Mouse (Mus musculus) heart, embryonic 16.5 days (tissue): ENCODE measurements around the gene Tm7sf2. TPM values are rescaled to one million over a fixed set of nuclear protein-coding genes. Genes with fewer than 3 reads are reported as not detected.

ENCODE experiments used
- ATAC-seq: fragments of 200-750 bp; cut with Nextera tagmentation; replicated peaks from 2 replicates; pipeline ENCODE4 v1.8.0; 2017; ENCODE audit warnings: moderate number of reproducible peaks; ENCODE audit not compliant: insufficient read depth, low FRiP score; ENCODE audit errors: extremely low read depth
- H3K27ac ChIP-seq: fragments of 300-500 bp; sonication (generic); 2 replicates; pipeline ENCODE4 v1.5.1; 2014; ENCODE audit warnings: mild to moderate bottlenecking, low read length, control low read depth, moderate library complexity
- H3K27me3 ChIP-seq: fragments of 300-500 bp; sonication (generic); 2 replicates; pipeline ENCODE4 v1.6.1; 2014; ENCODE audit warnings: low read length, mixed read lengths; ENCODE audit not compliant: control insufficient read depth, insufficient read depth
- H3K36me3 ChIP-seq: fragments of 300-500 bp; sonication (generic); 2 replicates; pipeline ENCODE4 v1.6.1; 2014; ENCODE audit not compliant: control insufficient read depth, insufficient read depth
- H3K4me1 ChIP-seq: fragments of 300-500 bp; sonication (generic); 2 replicates; pipeline ENCODE4 v1.6.1; 2014; ENCODE audit warnings: low read length, mixed read lengths; ENCODE audit not compliant: control insufficient read depth, insufficient read depth
- H3K4me2 ChIP-seq: fragments of 300-500 bp; sonication (generic); 2 replicates; pipeline ENCODE4 v1.6.1; 2014; ENCODE audit warnings: low read depth, mild to moderate bottlenecking, control low read depth, low read length
- H3K4me3 ChIP-seq: fragments of 300-500 bp; sonication (generic); 2 replicates; pipeline ENCODE4 v1.5.1; 2014; ENCODE audit warnings: mild to moderate bottlenecking, control low read depth, low read length
- H3K9ac ChIP-seq: fragments of 300-500 bp; sonication (generic); 2 replicates; pipeline ENCODE4 v1.6.1; 2014; ENCODE audit warnings: low read length, control low read depth
- H3K9me3 ChIP-seq: fragments of 300-500 bp; sonication (generic); replicated peaks from 2 replicates; pipeline ENCODE4 v1.6.1; 2016; ENCODE audit warnings: low read length; ENCODE audit not compliant: control insufficient read depth
- WGBS: fragments of 180-500 bp; shearing (Covaris S2); extraction: QIAGEN DNeasy Blood & Tissue Kit; methylation state at CpG from one replicate; pipeline ENCODE4 v1.1.7; 2014; 5-methylcytosine and 5-hydroxymethylcytosine counted together
- polyA plus RNA-seq: library from polyadenylated mRNA; unstranded; fragments of >200 nt; fragmentation: Nextera tagmentation; extraction: Ambion mirVana; gene quantifications from 2 replicates; pipeline ENCODE4 v1.2.1, GENCODE M21; 2015

The Tm7sf2 gene
- polyA plus RNA-seq, 1 experiment from 2014 or later, result 8.7 TPM

DNA sequence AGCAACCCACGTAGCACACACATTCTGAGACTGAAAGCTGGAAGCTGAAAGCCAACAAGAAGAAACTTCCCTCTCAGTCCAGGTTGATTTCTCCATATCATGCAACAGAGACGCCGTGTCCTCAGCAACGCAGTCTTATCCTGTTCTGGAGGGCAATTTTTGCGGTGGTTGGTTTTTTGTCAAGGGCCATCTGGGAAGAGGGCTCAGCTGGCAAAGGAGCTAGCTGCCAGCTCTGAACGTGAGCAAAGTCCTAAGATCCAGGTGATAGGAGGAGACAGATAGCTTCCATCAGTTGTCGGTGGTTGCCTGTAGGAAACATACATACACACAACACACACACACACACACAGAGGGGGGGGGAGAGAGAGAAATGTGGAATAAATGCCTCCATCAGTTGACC is 29.8 kb downstream of the Tm7sf2 start:
- Histone ChIP-seq H3K9ac (no peak overlapping the region), H3K27me3 (no peaks in the 10 kb centered on the region), H3K4me3 (no peak overlapping the region), H3K4me2 (no peak overlapping the region), H3K4me1 (no peaks in the 10 kb centered on the region), H3K36me3 (no peaks in the 10 kb centered on the region), H3K27ac (no peak overlapping the region), H3K9me3 (no peaks in the 10 kb centered on the region)
- WGBS, result 73% methylated on average over 7 of the region's 7 CpGs
- no peak for ATAC-seq

DNA sequence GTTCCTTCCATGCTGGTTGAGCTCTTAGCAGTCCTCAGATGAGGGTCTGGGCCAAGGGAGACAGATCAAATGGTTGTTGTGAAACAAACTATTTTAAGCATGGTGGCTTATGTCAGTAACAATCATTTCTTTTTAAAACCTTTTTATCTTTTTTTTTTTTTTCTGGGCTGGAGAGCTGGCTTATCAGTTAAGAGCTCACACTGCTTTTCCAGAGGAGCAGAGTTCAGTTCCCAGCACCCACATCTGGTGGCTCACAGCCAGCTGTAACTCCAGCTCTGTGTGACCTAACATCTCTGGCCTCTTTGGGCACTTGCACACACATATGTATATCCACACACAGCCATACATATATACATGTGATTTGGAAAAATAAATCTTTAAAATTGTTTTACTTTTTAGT is 30.5 kb downstream of the Tm7sf2 start:
- Histone ChIP-seq H3K9ac (no peak overlapping the region), H3K27ac (no peak overlapping the region), H3K27me3 (no peaks in the 10 kb centered on the region), H3K9me3 (no peaks in the 10 kb centered on the region), H3K4me1 (no peaks in the 10 kb centered on the region), H3K36me3 (no peaks in the 10 kb centered on the region), H3K4me3 (no peak overlapping the region), H3K4me2 (no peak overlapping the region)
- no peak for ATAC-seq

DNA sequence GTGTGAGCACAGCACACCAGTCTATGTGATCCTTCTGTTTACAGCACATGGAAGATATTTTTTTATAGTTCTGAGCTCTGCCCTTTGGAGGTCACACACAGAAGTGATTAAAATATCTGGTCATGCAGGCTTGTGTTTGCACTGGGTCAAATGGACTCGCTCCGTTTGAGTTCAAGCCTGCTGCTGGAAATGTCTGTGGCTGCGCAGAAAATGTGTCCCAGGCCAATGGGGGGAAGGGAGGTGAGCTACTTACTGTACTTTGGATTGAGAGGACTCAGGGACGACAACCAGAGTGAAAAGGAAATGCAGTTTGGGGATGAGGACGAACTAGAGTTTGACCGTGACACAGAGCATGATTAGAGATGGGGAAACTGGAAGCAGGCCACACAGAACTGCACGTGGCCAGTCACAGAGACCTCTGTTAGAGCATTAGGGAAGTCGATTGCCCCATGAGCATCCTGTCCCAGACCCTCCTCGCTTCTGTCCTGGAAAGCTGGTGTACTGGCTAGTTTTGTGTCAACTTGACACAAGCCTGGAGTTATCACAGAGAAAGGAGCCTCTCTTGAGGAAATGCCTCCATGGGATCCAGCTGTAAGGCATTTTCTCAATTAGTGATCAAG is 32.1 kb downstream of the Tm7sf2 start:
- Histone ChIP-seq H3K9me3 (no peaks in the 10 kb centered on the region), H3K27ac (no peak overlapping the region), H3K4me1 (no peaks in the 10 kb centered on the region), H3K27me3 (no peaks in the 10 kb centered on the region), H3K4me3 (no peak overlapping the region), H3K36me3 (no peaks in the 10 kb centered on the region), H3K9ac (no peak overlapping the region), H3K4me2 (no peak overlapping the region)
- WGBS, result 68% methylated on average over 9 of the region's 9 CpGs
- ATAC-seq, result no peak

DNA sequence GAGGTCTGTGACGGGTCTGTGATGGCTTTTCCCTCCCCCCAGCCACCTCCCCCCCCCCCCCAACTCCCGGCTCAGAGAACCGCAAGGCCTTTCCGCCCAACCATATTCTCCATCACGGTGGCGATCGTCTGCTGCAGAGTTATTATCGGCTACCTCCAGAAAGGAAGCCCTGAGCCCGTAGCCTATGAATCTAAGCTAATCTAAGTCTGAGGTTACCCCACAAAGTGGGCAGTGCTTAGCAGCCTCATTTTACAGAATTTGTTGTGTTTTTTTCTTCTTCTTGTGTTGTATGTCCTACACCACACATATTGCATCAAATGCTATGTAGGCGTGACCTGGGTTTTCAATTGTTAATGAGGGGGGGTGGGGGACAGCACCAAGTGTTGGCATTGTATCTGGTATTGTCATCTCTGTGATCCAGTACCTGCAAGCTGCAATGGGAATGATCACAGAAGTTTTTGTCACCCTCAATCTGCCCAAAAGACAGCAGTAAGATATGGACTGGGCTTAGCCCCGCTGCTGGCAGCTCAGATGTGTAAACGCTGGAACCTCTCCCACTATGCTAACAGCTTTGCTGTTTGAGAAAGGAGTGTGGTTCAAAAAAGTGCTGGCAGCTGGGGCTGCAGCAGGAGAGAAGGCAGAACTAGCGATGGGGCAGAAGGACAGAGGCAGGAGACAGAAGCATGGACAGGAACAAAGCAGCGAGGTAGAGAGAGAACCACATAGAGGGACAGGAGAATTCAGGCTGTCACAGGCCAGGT is 37.5 kb downstream of the Tm7sf2 start:
- no peak overlapping the region for H3K4me3 ChIP-seq
- H3K36me3 ChIP-seq, result no peaks in the 10 kb centered on the region
- 65% methylated on average over 13 of the region's 14 CpGs for WGBS
- no peak for ATAC-seq
- no peak overlapping the region for H3K27ac ChIP-seq
- H3K9ac ChIP-seq, result no peak overlapping the region
- no peak overlapping the region for H3K4me2 ChIP-seq
- H3K27me3 ChIP-seq, result no peaks in the 10 kb centered on the region
- H3K4me1 ChIP-seq, result no peaks in the 10 kb centered on the region
- H3K9me3 ChIP-seq, result no peaks in the 10 kb centered on the region

DNA sequence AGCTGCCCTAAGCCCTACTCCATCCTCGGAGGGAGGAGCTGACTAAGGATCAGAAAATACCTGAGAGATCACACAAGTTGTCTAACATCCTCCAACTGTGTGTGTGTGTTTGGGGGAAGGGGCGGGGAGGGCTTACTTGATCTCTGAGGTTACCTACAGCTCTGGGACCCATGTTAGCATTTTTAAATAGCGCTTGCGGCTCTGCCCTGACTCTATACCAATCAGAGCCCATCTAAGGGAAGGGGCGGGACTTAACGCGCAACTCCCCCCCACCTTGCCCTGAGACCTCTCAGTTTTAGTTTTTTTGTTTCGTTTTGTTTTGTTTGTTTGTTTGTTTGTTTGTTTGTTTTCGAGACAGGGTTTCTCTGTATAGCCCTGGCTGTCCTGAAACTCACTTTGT is 38.7 kb downstream of the Tm7sf2 start:
- no peak for ATAC-seq

DNA sequence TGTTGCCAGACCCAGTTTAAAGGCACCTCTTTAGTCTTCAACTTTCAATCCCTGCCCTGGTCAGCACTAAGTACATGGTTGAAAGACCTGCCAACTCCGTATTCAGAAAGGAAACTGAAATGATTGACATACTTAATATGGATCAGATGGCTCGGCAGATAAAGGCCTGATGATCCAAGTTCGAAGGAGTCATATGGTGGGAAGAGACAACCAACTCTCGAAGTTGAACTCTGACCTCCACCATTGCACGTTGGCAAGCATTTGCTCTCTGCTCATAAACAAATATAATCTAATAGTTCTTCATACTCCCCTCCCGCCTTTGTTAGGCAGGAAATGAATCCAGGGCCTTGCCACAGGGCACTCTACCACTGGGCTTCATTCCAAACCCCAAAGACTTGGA is 39.2 kb downstream of the Tm7sf2 start:
- Histone ChIP-seq H3K4me3 (no peak overlapping the region), H3K9me3 (no peaks in the 10 kb centered on the region), H3K27me3 (no peaks in the 10 kb centered on the region), H3K36me3 (no peaks in the 10 kb centered on the region), H3K9ac (no peak overlapping the region), H3K27ac (no peak overlapping the region), H3K4me2 (no peak overlapping the region), H3K4me1 (no peaks in the 10 kb centered on the region)
- WGBS, result 73% methylated on average over 6 of the region's 6 CpGs
- ATAC-seq, result no peak

More for the DNA sequence above, 38.7 kb downstream of the Tm7sf2 start:
- Histone ChIP-seq H3K27ac (no peak overlapping the region), H3K27me3 (no peaks in the 10 kb centered on the region), H3K4me1 (no peaks in the 10 kb centered on the region), H3K36me3 (no peaks in the 10 kb centered on the region), H3K9me3 (no peaks in the 10 kb centered on the region), H3K4me2 (no peak overlapping the region), H3K4me3 (no peak overlapping the region), H3K9ac (no peak overlapping the region)
- 69% methylated on average over 9 of the region's 9 CpGs for WGBS

DNA sequence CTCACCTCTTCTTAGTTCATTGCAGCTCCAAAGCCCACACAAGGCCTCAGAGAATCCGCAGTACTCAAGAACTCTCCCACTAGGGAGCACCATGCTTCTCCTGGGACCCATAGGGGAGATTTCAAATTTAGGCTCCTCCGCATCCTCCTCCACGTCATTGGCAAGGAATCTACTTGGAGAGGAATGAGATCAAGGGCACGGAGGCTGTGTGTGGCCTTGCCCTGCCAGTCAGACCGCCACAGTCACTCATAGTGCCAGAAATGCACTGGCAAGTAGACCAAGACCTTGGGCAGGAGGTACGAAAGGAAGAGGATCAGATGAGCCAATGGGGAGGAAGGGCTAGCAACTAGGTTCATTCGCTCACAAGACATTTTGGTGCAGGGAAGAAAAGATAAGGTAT is 44.2 kb downstream of the Tm7sf2 start:
- H3K4me1 ChIP-seq, result peaks cover 2% of the 10 kb centered on the region; the same call in 1 of the 2 replicates
- H3K27me3 ChIP-seq, result no peaks in the 10 kb centered on the region
- no peak overlapping the region for H3K4me3 ChIP-seq
- H3K27ac ChIP-seq, result no peak overlapping the region
- H3K36me3 ChIP-seq, result no peaks in the 10 kb centered on the region
- no peak for ATAC-seq
- no peaks in the 10 kb centered on the region for H3K9me3 ChIP-seq
- H3K9ac ChIP-seq, result no peak overlapping the region
- no peak overlapping the region for H3K4me2 ChIP-seq
- 72% methylated on average over 7 of the region's 7 CpGs for WGBS

DNA sequence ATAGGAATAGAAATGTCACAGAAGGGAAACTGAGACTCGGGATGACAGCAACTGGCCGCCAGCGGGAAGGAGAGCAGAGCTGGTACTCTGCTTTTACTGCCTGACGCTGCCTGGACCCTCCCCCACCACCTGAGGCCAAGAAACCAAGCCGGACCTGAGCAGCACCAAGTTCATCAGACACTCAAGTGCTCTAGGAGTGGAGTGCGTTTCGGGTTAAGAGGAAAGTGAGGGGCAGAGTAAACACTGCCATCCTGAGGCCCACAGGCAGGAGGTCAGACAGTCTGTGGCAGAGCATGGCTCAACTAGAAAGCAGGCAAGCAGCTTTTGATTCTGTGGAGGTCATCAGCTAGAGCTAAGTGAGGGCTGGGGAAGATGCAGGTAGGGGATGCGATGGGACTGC is 45.1 kb downstream of the Tm7sf2 start:
- Histone ChIP-seq H3K4me2 (no peak overlapping the region), H3K9me3 (no peaks in the 10 kb centered on the region), H3K4me3 (no peak overlapping the region), H3K27ac (no peak overlapping the region), H3K36me3 (no peaks in the 10 kb centered on the region), H3K4me1 (peaks cover 2% of the 10 kb centered on the region; the same call in 1 of the 2 replicates), H3K27me3 (no peaks in the 10 kb centered on the region), H3K9ac (no peak overlapping the region)
- no peak for ATAC-seq
- 50% methylated on average over 8 of the region's 8 CpGs for WGBS

DNA sequence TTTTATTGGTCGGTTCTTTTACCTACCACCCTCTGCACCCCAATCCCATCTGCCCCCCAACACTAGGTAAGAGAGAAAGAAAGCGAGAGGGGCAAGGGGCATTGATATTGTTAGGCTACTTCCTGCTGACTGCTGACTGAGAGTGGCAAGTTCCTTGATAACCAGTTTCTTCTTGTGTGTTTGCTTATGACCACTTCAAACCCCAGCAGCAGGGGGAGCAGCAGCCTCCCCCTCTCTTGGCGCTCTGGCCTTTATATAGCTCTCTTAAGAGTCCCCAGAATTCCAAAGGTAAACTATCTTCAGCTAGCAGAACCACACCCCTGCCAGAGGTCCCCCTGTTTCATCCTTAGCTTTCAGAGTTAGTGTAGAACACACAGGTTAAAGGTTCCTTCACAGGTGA is 47.9 kb downstream of the Tm7sf2 start:
- no peak overlapping the region for H3K27ac ChIP-seq

More for the DNA sequence above, 47.9 kb downstream of the Tm7sf2 start:
- H3K27me3 ChIP-seq, result no peaks in the 10 kb centered on the region
- no peak overlapping the region for H3K4me3 ChIP-seq
- WGBS, result 38% methylated on average over 3 of the region's 3 CpGs
- no peak overlapping the region for H3K9ac ChIP-seq
- no peak overlapping the region for H3K4me2 ChIP-seq
- no peaks in the 10 kb centered on the region for H3K9me3 ChIP-seq
- ATAC-seq, result no peak
- no peaks in the 10 kb centered on the region for H3K36me3 ChIP-seq
- peaks cover 7% of the 10 kb centered on the region; the same call in 1 of the 2 replicates for H3K4me1 ChIP-seq
